Mouse (Mus musculus) olfactory bulb, adult 2 months (tissue): Measurements from ENCODE around the gene Ppargc1a. TPM values are rescaled to one million over a fixed set of nuclear protein-coding genes. Genes with fewer than 3 reads are reported as not detected.

Experiments
- H3K27ac ChIP-seq: fragments of 200-500 bp; 2 replicates; pipeline ENCODE4 v1.5.1; 2012; ENCODE audit warnings: low read depth, low read length; ENCODE audit not compliant: insufficient read depth
- H3K4me1 ChIP-seq: fragments of 200-500 bp; 2 replicates; pipeline ENCODE4 v1.6.1; 2012; ENCODE audit warnings: low read length; ENCODE audit not compliant: control insufficient read depth, insufficient read depth
- H3K4me3 ChIP-seq: fragments of 200-500 bp; 2 replicates; pipeline ENCODE4 v1.5.1; 2012; ENCODE audit warnings: mild to moderate bottlenecking, low read depth, low read length, moderate library complexity; ENCODE audit not compliant: insufficient read depth
- CTCF ChIP-seq: fragments of 200-500 bp; IDR thresholded peaks from 2 replicates; pipeline ENCODE4 v1.5.1; 2012; ENCODE audit warnings: low read depth, mild to moderate bottlenecking, low read length, moderate library complexity; ENCODE audit not compliant: insufficient read depth
- POLR2A ChIP-seq: fragments of 200-500 bp; IDR thresholded peaks from 2 replicates; pipeline ENCODE4 v1.6.1; 2012; ENCODE audit warnings: mild to moderate bottlenecking, low read depth, low read length, moderate library complexity; ENCODE audit not compliant: insufficient read depth
- WGBS: fragments of 180-500 bp; shearing (Covaris S2); methylation state at CpG from one replicate; pipeline ENCODE4 v1.1.7; 2018; 5-methylcytosine and 5-hydroxymethylcytosine counted together
- polyA plus RNA-seq: library from polyadenylated mRNA; stranded (reverse); fragments of >200 nt; gene quantifications from 2 replicates; pipeline ENCODE4 v1.2.4, GENCODE M21; 2012; ENCODE audit warnings: low replicate concordance; ENCODE audit not compliant: missing spikeins, insufficient read depth, insufficient read length

The Ppargc1a gene
- polyA plus RNA-seq, 1 experiment = not detected

- WGBS = 70% methylated on average over 3 of the region's 3 CpGs
- no peak overlapping the region for H3K4me3 ChIP-seq
- no peak for TF ChIP-seq POLR2A
- TF ChIP-seq CTCF = no peak
- H3K27ac ChIP-seq = no peak overlapping the region
- H3K4me1 ChIP-seq = no peaks in the 10 kb centered on the region
These were observed 115.5 kb downstream of the Ppargc1a start for GRCm38 (mm10) chr5:51452033-51452432.

DNA sequence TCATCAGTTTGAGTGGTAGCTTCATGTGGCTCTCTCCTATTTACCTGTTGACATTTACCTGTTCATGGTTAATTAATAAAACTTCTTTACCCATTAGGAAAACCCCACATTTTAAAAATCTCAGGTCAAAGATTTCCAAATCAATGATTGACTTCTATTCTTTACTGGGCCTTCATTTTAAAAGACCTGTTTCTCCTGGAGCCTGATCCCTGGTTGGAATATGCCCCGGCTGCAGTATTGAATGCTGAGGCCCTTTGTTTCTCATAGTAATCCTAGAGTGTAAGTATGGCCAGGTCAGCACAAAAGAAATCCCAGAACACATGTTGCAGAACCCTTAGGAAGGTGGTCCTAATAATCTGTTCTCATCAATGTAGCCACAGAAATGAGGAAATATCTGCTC lies 119.9 kb downstream of the Ppargc1a start:
- Histone ChIP-seq H3K4me1 (no peaks in the 10 kb centered on the region), H3K4me3 (no peak overlapping the region), H3K27ac (no peak overlapping the region)
- TF ChIP-seq CTCF (no peak), POLR2A (no peak)
- 86% methylated on average over 1 of the region's 1 CpGs for WGBS

GRCm38 (mm10) chr5:51446299-51447090 lies 121.0 kb downstream of the Ppargc1a start:
- H3K4me1 ChIP-seq = no peaks in the 10 kb centered on the region
- no peak for TF ChIP-seq CTCF
- TF ChIP-seq POLR2A = no peak
- WGBS = 96% methylated on average over 14 of the region's 14 CpGs
- H3K27ac ChIP-seq = no peak overlapping the region
- no peak overlapping the region for H3K4me3 ChIP-seq

DNA sequence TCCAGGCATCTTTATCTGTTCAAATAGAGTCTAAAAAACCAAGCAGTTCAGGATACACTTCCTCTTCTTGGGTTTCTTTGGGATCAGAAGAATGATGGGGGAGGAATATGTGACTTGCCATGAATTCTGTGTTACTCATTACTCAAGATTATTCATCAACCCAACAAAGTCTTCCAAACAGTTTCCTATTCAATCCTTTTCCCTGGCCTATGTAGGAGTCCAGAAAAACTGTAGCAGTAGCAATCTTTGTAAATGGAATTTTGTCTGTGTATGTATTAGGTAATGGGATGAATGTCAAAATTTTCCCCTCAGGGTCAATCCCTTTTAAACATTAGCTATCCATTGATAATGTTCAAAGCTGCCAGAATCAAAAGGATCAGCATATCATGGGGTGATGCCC lies 121.8 kb downstream of the Ppargc1a start:
- Histone ChIP-seq H3K27ac (no peak overlapping the region), H3K4me3 (no peak overlapping the region), H3K4me1 (no peaks in the 10 kb centered on the region)
- TF ChIP-seq CTCF (no peak), POLR2A (no peak)

DNA sequence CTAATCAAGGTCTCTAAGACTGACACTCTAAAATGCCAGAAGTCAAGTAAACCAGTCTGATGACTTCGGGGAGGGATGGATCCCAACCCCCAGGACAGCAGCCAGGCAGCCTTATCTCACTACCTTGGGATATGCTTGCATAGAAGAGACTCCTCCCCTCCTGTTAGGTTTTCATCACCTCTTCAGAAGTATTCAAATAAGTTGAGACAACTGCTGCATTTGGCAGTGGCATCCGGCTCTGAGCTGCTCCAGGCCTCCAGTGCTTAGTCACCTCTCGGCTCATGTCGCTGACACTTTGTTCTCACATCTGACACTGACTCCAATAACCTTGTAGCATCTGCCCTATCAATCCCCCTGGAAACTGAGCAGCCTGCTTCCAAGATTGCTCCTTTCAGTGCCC lies 127.8 kb downstream of the Ppargc1a start:
- no peak overlapping the region for H3K4me3 ChIP-seq
- TF ChIP-seq CTCF = no peak
- no peak for TF ChIP-seq POLR2A
- no peak overlapping the region for H3K27ac ChIP-seq
- H3K4me1 ChIP-seq = no peaks in the 10 kb centered on the region; the same call in 1 of the 2 replicates
- WGBS = 49% methylated on average over 4 of the region's 4 CpGs

DNA sequence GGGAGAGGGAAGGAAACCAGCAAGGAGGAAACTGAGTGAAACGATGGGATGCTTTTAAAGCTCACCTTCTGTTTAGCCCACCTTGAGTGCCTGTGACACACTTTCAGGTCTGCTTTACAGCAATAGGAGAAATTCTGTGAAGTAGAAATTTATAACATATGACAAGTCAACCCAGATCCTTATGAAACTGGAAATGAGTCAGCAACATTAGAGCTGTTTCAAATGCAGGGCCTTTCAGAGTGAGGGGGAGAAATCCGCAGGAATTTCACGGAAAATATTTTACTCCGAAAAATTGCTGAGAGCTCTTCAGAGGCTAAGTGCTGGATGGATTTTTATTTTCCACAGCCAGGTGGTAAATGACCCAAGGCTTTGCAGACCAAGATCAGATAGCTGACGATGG lies 133.6 kb downstream of the Ppargc1a start:
- no peak overlapping the region for H3K4me3 ChIP-seq
- 83% methylated on average over 5 of the region's 5 CpGs for WGBS
- no peak overlapping the region for H3K27ac ChIP-seq
- no peaks in the 10 kb centered on the region for H3K4me1 ChIP-seq
- TF ChIP-seq POLR2A = no peak
- TF ChIP-seq CTCF = no peak

GRCm38 (mm10) chr5:51432532-51432931 lies 135.0 kb downstream of the Ppargc1a start:
- no peak overlapping the region for H3K27ac ChIP-seq
- WGBS = 94% methylated on average over 2 of the region's 2 CpGs
- TF ChIP-seq POLR2A (no peak), CTCF (no peak)

DNA sequence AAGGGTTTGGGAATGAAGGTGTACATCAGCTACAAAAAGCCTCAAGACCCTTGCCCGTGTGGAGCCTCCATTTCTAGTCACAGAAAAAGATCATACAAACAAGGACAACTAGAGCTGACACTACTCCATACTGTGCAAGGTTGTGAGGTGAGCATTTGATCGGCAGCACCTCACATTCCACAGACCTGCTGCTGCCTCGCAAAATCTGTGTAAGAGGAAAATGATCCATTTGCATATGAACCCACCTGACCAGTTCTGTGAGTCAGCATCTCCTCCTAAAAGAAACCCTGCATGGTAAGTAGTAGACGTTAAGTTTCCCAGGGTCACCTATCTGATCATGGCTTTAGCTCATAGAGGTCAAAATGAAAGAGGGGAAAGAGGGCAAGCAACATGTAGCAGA lies 135.5 kb downstream of the Ppargc1a start:
- Histone ChIP-seq H3K4me3 (no peak overlapping the region), H3K27ac (no peak overlapping the region), H3K4me1 (no peaks in the 10 kb centered on the region)
- TF ChIP-seq POLR2A = no peak
- TF ChIP-seq CTCF = no peak
- 79% methylated on average over 4 of the region's 4 CpGs for WGBS

More at GRCm38 (mm10) chr5:51432532-51432931, 135.0 kb downstream of the Ppargc1a start:
- no peak overlapping the region for H3K4me3 ChIP-seq
- no peaks in the 10 kb centered on the region for H3K4me1 ChIP-seq

DNA sequence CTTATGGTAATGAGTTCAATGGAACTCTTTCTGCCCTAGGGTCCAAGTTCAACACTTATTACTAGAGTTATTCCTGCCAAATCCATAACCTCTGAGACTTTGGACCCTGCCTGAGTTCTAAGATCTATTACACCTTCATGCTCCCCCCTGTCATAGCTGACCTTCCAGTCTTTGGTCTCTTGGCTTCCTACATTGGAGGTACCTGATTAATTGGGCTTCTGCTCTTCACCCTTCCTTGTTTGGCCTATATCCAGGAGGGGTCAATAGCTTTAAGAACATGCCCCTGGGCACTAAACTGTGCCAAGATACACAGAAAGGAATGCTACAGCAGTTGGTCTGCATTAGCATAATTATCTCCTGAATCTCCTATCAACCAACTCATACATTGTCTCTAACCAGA lies 141.1 kb downstream of the Ppargc1a start:
- TF ChIP-seq POLR2A = no peak
- TF ChIP-seq CTCF = no peak
- Histone ChIP-seq H3K4me3 (no peak overlapping the region), H3K4me1 (no peaks in the 10 kb centered on the region), H3K27ac (no peak overlapping the region)
